Mouse (Mus musculus): ENCODE data around the gene Olfr648. TPM values are rescaled to one million over a fixed set of nuclear protein-coding genes. Genes with fewer than 3 reads are reported as not detected.

Olfr648 gene
- polyA plus RNA-seq (2015; fragmentation: Illumina TruSeq; extraction: RNeasy Lipid Tissue Mini Kit (QIAGEN cat#74804); ENCODE audit: insufficient read depth, low read depth, low replicate concordance): 0.28 TPM

GRCm38 (mm10) chr7:104183292-104183691 is at the start of gene Olfr648:
Gene Olfr648, minus strand, starts transcription at chr7:104183392.

GRCm38 (mm10) chr7:104218701-104219569 is 35.7 kb upstream of the Olfr648 start, which contains the start of gene Trim6:
Gene Trim6, plus strand, starts transcription at chr7:104218793.

GRCm38 (mm10) chr7:104195885-104196284 is 12.7 kb upstream of the Olfr648 start, which contains the start of gene Olfr649:
Gene Olfr649, minus strand, starts transcription at chr7:104195985.

GRCm38 (mm10) chr7:104150456-104150855 is 32.7 kb downstream of the Olfr648 start, which contains the start of gene Ubqlnl:
Gene Ubqlnl, minus strand, starts transcription at chr7:104150556.

GRCm38 (mm10) chr7:104143179-104143578 is 40.0 kb downstream of the Olfr648 start, which contains the start of gene Ubqln3:
Gene Ubqln3, minus strand, starts transcription at chr7:104143279.

GRCm38 (mm10) chr7:104137305-104137704 is 45.9 kb downstream of the Olfr648 start, which contains the start of gene Olfr643:
Gene Olfr643, minus strand, starts transcription at chr7:104137405.

GRCm38 (mm10) chr7:104129726-104130125 is 53.5 kb downstream of the Olfr648 start, which contains the start of gene Ubqln5:
Gene Ubqln5, minus strand, starts transcription at chr7:104129826.

Other genes with a start within 250 kb of the Olfr648 start
- gene Olfr632, start 249.0 kb downstream of the Olfr648 start, polyA plus RNA-seq (2015; fragmentation: Illumina TruSeq; extraction: RNeasy Lipid Tissue Mini Kit (QIAGEN cat#74804); ENCODE audit: insufficient read depth, low read depth, low replicate concordance): not detected
- gene Olfr633, start 239.0 kb downstream of the Olfr648 start, polyA plus RNA-seq (2015; fragmentation: Illumina TruSeq; extraction: RNeasy Lipid Tissue Mini Kit (QIAGEN cat#74804); ENCODE audit: insufficient read depth, low read depth, low replicate concordance): not detected
- gene Olfr635, start 212.2 kb downstream of the Olfr648 start, polyA plus RNA-seq (2015; fragmentation: Illumina TruSeq; extraction: RNeasy Lipid Tissue Mini Kit (QIAGEN cat#74804); ENCODE audit: insufficient read depth, low read depth, low replicate concordance): not detected
- not detected for gene Olfr638, start 184.6 kb downstream of the Olfr648 start, polyA plus RNA-seq (2015; fragmentation: Illumina TruSeq; extraction: RNeasy Lipid Tissue Mini Kit (QIAGEN cat#74804); ENCODE audit: insufficient read depth, low read depth, low replicate concordance)
- not detected for gene Olfr639, start 166.1 kb downstream of the Olfr648 start, polyA plus RNA-seq (2015; fragmentation: Illumina TruSeq; extraction: RNeasy Lipid Tissue Mini Kit (QIAGEN cat#74804); ENCODE audit: insufficient read depth, low read depth, low replicate concordance)
- not detected for gene Olfr640, start 157.8 kb downstream of the Olfr648 start, polyA plus RNA-seq (2015; fragmentation: Illumina TruSeq; extraction: RNeasy Lipid Tissue Mini Kit (QIAGEN cat#74804); ENCODE audit: insufficient read depth, low read depth, low replicate concordance)
- not detected for gene Olfr641, start 147.9 kb downstream of the Olfr648 start, polyA plus RNA-seq (2015; fragmentation: Illumina TruSeq; extraction: RNeasy Lipid Tissue Mini Kit (QIAGEN cat#74804); ENCODE audit: insufficient read depth, low read depth, low replicate concordance)
- not detected for gene Olfr642, start 130.7 kb downstream of the Olfr648 start, polyA plus RNA-seq (2015; fragmentation: Illumina TruSeq; extraction: RNeasy Lipid Tissue Mini Kit (QIAGEN cat#74804); ENCODE audit: insufficient read depth, low read depth, low replicate concordance)
- not detected for gene 4930516K23Rik, start 121.9 kb downstream of the Olfr648 start, polyA plus RNA-seq (2015; fragmentation: Illumina TruSeq; extraction: RNeasy Lipid Tissue Mini Kit (QIAGEN cat#74804); ENCODE audit: insufficient read depth, low read depth, low replicate concordance)
- gene Olfr644, start 111.5 kb downstream of the Olfr648 start, polyA plus RNA-seq (2015; fragmentation: Illumina TruSeq; extraction: RNeasy Lipid Tissue Mini Kit (QIAGEN cat#74804); ENCODE audit: insufficient read depth, low read depth, low replicate concordance): not detected
- gene Olfr645, start 97.9 kb downstream of the Olfr648 start, polyA plus RNA-seq (2015; fragmentation: Illumina TruSeq; extraction: RNeasy Lipid Tissue Mini Kit (QIAGEN cat#74804); ENCODE audit: insufficient read depth, low read depth, low replicate concordance): not detected
- not detected for gene Olfr646, start 78.5 kb downstream of the Olfr648 start, polyA plus RNA-seq (2015; fragmentation: Illumina TruSeq; extraction: RNeasy Lipid Tissue Mini Kit (QIAGEN cat#74804); ENCODE audit: insufficient read depth, low read depth, low replicate concordance)
- not detected for gene Ubqln5, start 53.6 kb downstream of the Olfr648 start, polyA plus RNA-seq (2015; fragmentation: Illumina TruSeq; extraction: RNeasy Lipid Tissue Mini Kit (QIAGEN cat#74804); ENCODE audit: insufficient read depth, low read depth, low replicate concordance)
- not detected for gene Olfr643, start 46.0 kb downstream of the Olfr648 start, polyA plus RNA-seq (2015; fragmentation: Illumina TruSeq; extraction: RNeasy Lipid Tissue Mini Kit (QIAGEN cat#74804); ENCODE audit: insufficient read depth, low read depth, low replicate concordance)
- not detected for gene Ubqln3, start 40.1 kb downstream of the Olfr648 start, polyA plus RNA-seq (2015; fragmentation: Illumina TruSeq; extraction: RNeasy Lipid Tissue Mini Kit (QIAGEN cat#74804); ENCODE audit: insufficient read depth, low read depth, low replicate concordance)
- not detected for gene Ubqlnl, start 32.8 kb downstream of the Olfr648 start, polyA plus RNA-seq (2015; fragmentation: Illumina TruSeq; extraction: RNeasy Lipid Tissue Mini Kit (QIAGEN cat#74804); ENCODE audit: insufficient read depth, low read depth, low replicate concordance)
- gene Olfm5, start 18.6 kb downstream of the Olfr648 start, polyA plus RNA-seq (2015; fragmentation: Illumina TruSeq; extraction: RNeasy Lipid Tissue Mini Kit (QIAGEN cat#74804); ENCODE audit: insufficient read depth, low read depth, low replicate concordance): not detected
- gene Olfr649, start 12.6 kb upstream of the Olfr648 start, polyA plus RNA-seq (2015; fragmentation: Illumina TruSeq; extraction: RNeasy Lipid Tissue Mini Kit (QIAGEN cat#74804); ENCODE audit: insufficient read depth, low read depth, low replicate concordance): not detected
- not detected for gene Trim6, start 35.4 kb upstream of the Olfr648 start, polyA plus RNA-seq (2015; fragmentation: Illumina TruSeq; extraction: RNeasy Lipid Tissue Mini Kit (QIAGEN cat#74804); ENCODE audit: insufficient read depth, low read depth, low replicate concordance)
- 2.8 TPM for gene Trim34a, start 61.1 kb upstream of the Olfr648 start, polyA plus RNA-seq (2015; fragmentation: Illumina TruSeq; extraction: RNeasy Lipid Tissue Mini Kit (QIAGEN cat#74804); ENCODE audit: insufficient read depth, low read depth, low replicate concordance)
- gene Trim5, start 104.7 kb upstream of the Olfr648 start, polyA plus RNA-seq (2015; fragmentation: Illumina TruSeq; extraction: RNeasy Lipid Tissue Mini Kit (QIAGEN cat#74804); ENCODE audit: insufficient read depth, low read depth, low replicate concordance): 0.42 TPM
- gene Trim12a, start 132.1 kb upstream of the Olfr648 start, polyA plus RNA-seq (2015; fragmentation: Illumina TruSeq; extraction: RNeasy Lipid Tissue Mini Kit (QIAGEN cat#74804); ENCODE audit: insufficient read depth, low read depth, low replicate concordance): 10.1 TPM
- gene Trim34b, start 146.1 kb upstream of the Olfr648 start, polyA plus RNA-seq (2015; fragmentation: Illumina TruSeq; extraction: RNeasy Lipid Tissue Mini Kit (QIAGEN cat#74804); ENCODE audit: insufficient read depth, low read depth, low replicate concordance): not detected
- 2.9 TPM for gene Trim12c, start 170.0 kb upstream of the Olfr648 start, polyA plus RNA-seq (2015; fragmentation: Illumina TruSeq; extraction: RNeasy Lipid Tissue Mini Kit (QIAGEN cat#74804); ENCODE audit: insufficient read depth, low read depth, low replicate concordance)
- gene Trim30b, start 186.5 kb upstream of the Olfr648 start, polyA plus RNA-seq (2015; fragmentation: Illumina TruSeq; extraction: RNeasy Lipid Tissue Mini Kit (QIAGEN cat#74804); ENCODE audit: insufficient read depth, low read depth, low replicate concordance): not detected
- not detected for gene Trim30c, start 217.4 kb upstream of the Olfr648 start, polyA plus RNA-seq (2015; fragmentation: Illumina TruSeq; extraction: RNeasy Lipid Tissue Mini Kit (QIAGEN cat#74804); ENCODE audit: insufficient read depth, low read depth, low replicate concordance)